Mouse (Mus musculus) CH12.LX (cell line): Measurements from ENCODE around the gene Hectd2. TPM values are rescaled to one million over a fixed set of nuclear protein-coding genes. Genes with fewer than 3 reads are reported as not detected.

Source experiments
- DNase-seq: peaks from one replicate; pipeline ENCODE4 v3.0.0-alpha.2; 2013; ENCODE audit errors: extremely low read depth
- H3K27ac ChIP-seq: 2 replicates; pipeline ENCODE4 v1.5.1; 2012; ENCODE audit warnings: low read depth, mild to moderate bottlenecking, control low read depth, moderate library complexity; ENCODE audit not compliant: insufficient read depth
- H3K27me3 ChIP-seq: replicated peaks from 2 replicates; pipeline ENCODE3; 2012; ENCODE audit warnings: inconsistent platforms
- H3K36me3 ChIP-seq, 2 experiments: replicated peaks in 1 of 2; 2 replicates each; pipeline versions ENCODE3 to v1.6.1; 2012; ENCODE audit warnings: inconsistent platforms in 1 of 2, low read length in 1 of 2, mild to moderate bottlenecking in 1 of 2, mixed read lengths in 1 of 2, moderate library complexity in 1 of 2; ENCODE audit not compliant: control insufficient read depth in 1 of 2, insufficient read depth in 1 of 2
- H3K4me1 ChIP-seq, 2 experiments: 2 replicates each; pipeline ENCODE4 v1.6.1; 2012; ENCODE audit warnings: inconsistent platforms in 1 of 2, moderate library complexity in 1 of 2; ENCODE audit not compliant: insufficient read depth in 2 of 2, control insufficient read depth in 1 of 2
- H3K4me2 ChIP-seq: 2 replicates; pipeline ENCODE4 v1.6.1; 2012; ENCODE audit warnings: low read depth, mild to moderate bottlenecking, control low read depth; ENCODE audit not compliant: poor library complexity, insufficient read depth, severe bottlenecking
- H3K4me3 ChIP-seq, 3 experiments: fragments of 150-350 bp in 1 of 3; sonication (generic) in 1 of 3; replicated peaks in 1 of 3; 2 replicates each; pipeline versions ENCODE3 to v1.5.1; 2011 to 2012; ENCODE audit warnings: low read depth in 2 of 3, low read length in 2 of 3, mild to moderate bottlenecking in 2 of 3, moderate library complexity in 2 of 3, control low read depth in 1 of 3, improper control_type of control experiment in 1 of 3, inconsistent platforms in 1 of 3, mixed read lengths in 1 of 3; ENCODE audit not compliant: poor library complexity in 1 of 3
- H3K79me2 ChIP-seq: replicated peaks from 2 replicates; pipeline ENCODE4 v1.6.1; 2012; ENCODE audit warnings: mild to moderate bottlenecking, moderate library complexity; ENCODE audit not compliant: control insufficient read depth, poor library complexity, insufficient read depth, severe bottlenecking; ENCODE audit errors: extremely low read depth
- H3K9ac ChIP-seq: 2 replicates; pipeline ENCODE4 v1.6.1; 2012; ENCODE audit warnings: low read depth, mild to moderate bottlenecking, control low read depth, moderate library complexity; ENCODE audit not compliant: insufficient read depth
- H3K9me3 ChIP-seq: replicated peaks from 2 replicates; pipeline ENCODE3; 2012; ENCODE audit warnings: low read length, inconsistent platforms, mixed read lengths
- BHLHE40 ChIP-seq: IDR thresholded peaks from 2 replicates; pipeline ENCODE4 v1.6.1; 2011; ENCODE audit warnings: mild to moderate bottlenecking, low read depth, low read length, improper control_type of control experiment
- CHD1 ChIP-seq: IDR thresholded peaks from 2 replicates; pipeline ENCODE4 v1.6.1; 2012; ENCODE audit warnings: low read depth, low read length, improper control_type of control experiment, inconsistent platforms
- CHD2 ChIP-seq: IDR thresholded peaks from 2 replicates; pipeline ENCODE4 v1.6.1; 2011; ENCODE audit warnings: low read length, improper control_type of control experiment
- CTCF ChIP-seq, 2 experiments: IDR thresholded peaks in 1 of 2; conservative IDR thresholded peaks in 1 of 2; 2 replicates each; pipeline ENCODE4 v1.5.1; 2011 to 2012; ENCODE audit warnings: low read depth in 2 of 2, low read length in 2 of 2, improper control_type of control experiment in 1 of 2, inconsistent platforms in 1 of 2, mild to moderate bottlenecking in 1 of 2, moderate library complexity in 1 of 2
- E2F4 ChIP-seq: IDR thresholded peaks from 2 replicates; pipeline ENCODE4 v1.6.1; 2011; ENCODE audit warnings: low read depth, low read length, improper control_type of control experiment; ENCODE audit not compliant: insufficient replicate concordance
- ELF1 ChIP-seq: IDR thresholded peaks from 2 replicates; pipeline ENCODE4 v1.6.1; 2014; ENCODE audit warnings: low read depth, mild to moderate bottlenecking, inconsistent platforms, low read length, improper control_type of control experiment
- GABPA ChIP-seq: IDR thresholded peaks from 2 replicates; pipeline ENCODE4 v1.6.1; 2012; ENCODE audit warnings: low read depth, low read length, improper control_type of control experiment, inconsistent platforms; ENCODE audit not compliant: insufficient replicate concordance
- HCFC1 ChIP-seq: IDR thresholded peaks from 2 replicates; pipeline ENCODE4 v1.6.1; 2012; ENCODE audit warnings: low read depth, mild to moderate bottlenecking, inconsistent platforms, low read length, improper control_type of control experiment
- IRF4 ChIP-seq: IDR thresholded peaks from 2 replicates; pipeline ENCODE4 v1.6.1; 2014; ENCODE audit warnings: low read depth, mild to moderate bottlenecking, inconsistent platforms, low read length, improper control_type of control experiment
- JUND ChIP-seq: conservative IDR thresholded peaks from 2 replicates; pipeline ENCODE4 v1.6.1; 2011; ENCODE audit warnings: low read depth, low read length, improper control_type of control experiment
- KAT2A ChIP-seq: IDR thresholded peaks from 2 replicates; pipeline ENCODE4 v1.6.1; 2012; ENCODE audit warnings: low read length, improper control_type of control experiment, inconsistent platforms; ENCODE audit not compliant: insufficient replicate concordance
- MAFK ChIP-seq: IDR thresholded peaks from 2 replicates; pipeline ENCODE4 v1.6.1; 2011; ENCODE audit warnings: low read length, improper control_type of control experiment; ENCODE audit not compliant: insufficient replicate concordance
- MAX ChIP-seq: IDR thresholded peaks from 2 replicates; pipeline ENCODE4 v1.6.1; 2011; ENCODE audit warnings: low read length, improper control_type of control experiment
- MAZ ChIP-seq: IDR thresholded peaks from 2 replicates; pipeline ENCODE4 v1.6.1; 2012; ENCODE audit warnings: low read depth, mild to moderate bottlenecking, inconsistent platforms, low read length, improper control_type of control experiment, moderate library complexity
- MEF2A ChIP-seq: IDR thresholded peaks from 2 replicates; pipeline ENCODE4 v1.6.1; 2014; ENCODE audit warnings: low read depth, mild to moderate bottlenecking, inconsistent platforms, low read length, improper control_type of control experiment, borderline replicate concordance
- NELFE ChIP-seq: IDR thresholded peaks from 2 replicates; pipeline ENCODE4 v1.6.1; 2011; ENCODE audit warnings: low read depth, low read length, improper control_type of control experiment
- PAX5 ChIP-seq: IDR thresholded peaks from 2 replicates; pipeline ENCODE4 v1.6.1; 2012; ENCODE audit warnings: low read length, inconsistent platforms, mixed read lengths
- POLR2A ChIP-seq: IDR thresholded peaks from 2 replicates; pipeline ENCODE4 v1.6.1; 2011; ENCODE audit warnings: low read depth, mild to moderate bottlenecking, improper control_type of control experiment, low read length
- POLR2AphosphoS2 ChIP-seq: IDR thresholded peaks from 2 replicates; pipeline ENCODE4 v1.6.1; 2011; ENCODE audit warnings: low read depth, low read length, improper control_type of control experiment
- RAD21 ChIP-seq: IDR thresholded peaks from 2 replicates; pipeline ENCODE4 v1.6.1; 2011; ENCODE audit warnings: low read depth, mild to moderate bottlenecking, low read length, improper control_type of control experiment, moderate library complexity
- RCOR1 ChIP-seq: conservative IDR thresholded peaks from 2 replicates; pipeline ENCODE4 v1.6.1; 2012; ENCODE audit warnings: low read depth, mild to moderate bottlenecking, inconsistent platforms, low read length, improper control_type of control experiment
- SMC3 ChIP-seq: IDR thresholded peaks from 2 replicates; pipeline ENCODE4 v1.6.1; 2011; ENCODE audit warnings: low read depth, low read length, improper control_type of control experiment
- TBP ChIP-seq: conservative IDR thresholded peaks from 2 replicates; pipeline ENCODE4 v1.6.1; 2011; ENCODE audit warnings: low read depth, low read length, improper control_type of control experiment
- USF1 ChIP-seq: IDR thresholded peaks from 2 replicates; pipeline ENCODE4 v1.6.1; 2014; ENCODE audit warnings: low read depth, mild to moderate bottlenecking, inconsistent platforms, low read length, improper control_type of control experiment
- USF2 ChIP-seq: conservative IDR thresholded peaks from 2 replicates; pipeline ENCODE4 v1.6.1; 2011; ENCODE audit warnings: low read depth, low read length, improper control_type of control experiment
- ZKSCAN1 ChIP-seq: IDR thresholded peaks from 2 replicates; pipeline ENCODE4 v1.6.1; 2012; ENCODE audit warnings: low read depth, inconsistent platforms, low read length, improper control_type of control experiment, borderline replicate concordance
- dilution Hi-C: fragments of 300-500 bp; cut with MboI; formaldehyde crosslinking; loops from 2 replicates; pipeline ENCODE4 v1.14.3; 2020; ENCODE audit warnings: low sequenced_read_pairs; ENCODE audit not compliant: extremely low pct_unique_long_range_greater_than_20kb, extremely low pct_ligation_motif_present
- in situ Hi-C: fragments of 300-500 bp; cut with MboI; formaldehyde crosslinking; loops from 3 replicates; pipeline ENCODE4 v1.14.3; 2019; ENCODE audit warnings: low sequenced_read_pairs, low pct_ligation_motif_present, low pct_unique_long_range_greater_than_20kb, mixed read lengths
- polyA plus RNA-seq: library from polyadenylated mRNA; unstranded; fragments of >175 nt; gene quantifications from 2 replicates; pipeline ENCODE4 v1.2.1, GENCODE M21; 2012; ENCODE audit warnings: low read depth; ENCODE audit not compliant: insufficient read length
- total RNA-seq, 2 experiments: library from RNA; depleted of rRNA; stranded (reverse); fragments of 300-350 nt in 1 of 2; fragments of >200 nt in 1 of 2; gene quantifications; 2 replicates each; pipeline ENCODE4 v1.2.3; 2012 to 2014

Hectd2 gene
- total and polyA plus RNA-seq, 3 experiments, result 0.08 to 0.78 (median 0.56) TPM

- no peak for DNase-seq
- in situ Hi-C loops, result no loop called here
Measured at GRCm38 (mm10) chr19:36665641-36666040, 111.2 kb downstream of the Hectd2 start.

GRCm38 (mm10) chr19:36666471-36666870 is 112.0 kb downstream of the Hectd2 start:
- Histone ChIP-seq H3K36me3 (no peaks in the 10 kb centered on the region), H3K79me2 (no peaks in the 10 kb centered on the region), H3K4me2 (no peak overlapping the region), H3K9ac (no peak overlapping the region)
- dilution Hi-C loops, result no loop called here
- no peak for DNase-seq
- in situ Hi-C loops, result no loop called here
- TF ChIP-seq BHLHE40 (no peak), CHD1 (no peak), KAT2A (no peak), RCOR1 (no peak), MAFK (no peak), POLR2A (no peak), RAD21 (no peak), HCFC1 (no peak), PAX5 (no peak), TBP (no peak), USF2 (no peak), CHD2 (no peak), ELF1 (no peak), ZKSCAN1 (no peak), NELFE (no peak), SMC3 (no peak)
- TF ChIP-seq, all 38 proteins: peak for 0
- Histone ChIP-seq H3K27me3 (no peaks in the 10 kb centered on the region), H3K9me3 (peaks cover 2% of the 10 kb centered on the region), H3K27ac (no peak overlapping the region), H3K4me3 (no peak overlapping the region), H3K4me1 (peaks cover 15 to 49% of the 10 kb centered on the region in 2 experiments)

More at GRCm38 (mm10) chr19:36665641-36666040, 111.2 kb downstream of the Hectd2 start:
- H3K36me3 ChIP-seq, result no peaks in the 10 kb centered on the region
- H3K27ac ChIP-seq, result no peak overlapping the region
- no peaks in the 10 kb centered on the region for H3K27me3 ChIP-seq
- H3K4me3 ChIP-seq, result no peak overlapping the region
- dilution Hi-C loops, result no loop called here
- peaks cover 2% of the 10 kb centered on the region for H3K9me3 ChIP-seq
- no peak overlapping the region for H3K9ac ChIP-seq
- H3K79me2 ChIP-seq, result no peaks in the 10 kb centered on the region
- H3K4me2 ChIP-seq, result no peak overlapping the region
- TF ChIP-seq E2F4 (no peak), MAZ (no peak), MAX (no peak), KAT2A (no peak), CHD2 (no peak), MEF2A (no peak), USF1 (no peak), CTCF (conservative IDR thresholded peaks at IDR 0.05 in 1 of 2, IDR thresholded peaks at IDR 0.05 in 1 of 2; ENCODE audit: low read depth in 2 of 2, low read length in 2 of 2) (no peak), MAFK (no peak), POLR2AphosphoS2 (no peak), JUND (no peak), RCOR1 (no peak), IRF4 (no peak), POLR2A (no peak), BHLHE40 (no peak), GABPA (no peak), ELF1 (no peak), HCFC1 (no peak), CHD1 (no peak), RAD21 (no peak)
- peaks cover 15 to 49% of the 10 kb centered on the region in 2 experiments for H3K4me1 ChIP-seq
